Mouse (Mus musculus) MEL (cell line): ENCODE data around the gene Cchcr1. TPM values are rescaled to one million over a fixed set of nuclear protein-coding genes. Genes with fewer than 3 reads are reported as not detected.

ENCODE experiments used
- DNase-seq: peaks from one replicate; pipeline ENCODE4 v3.0.0; 2011; ENCODE audit warnings: low read depth, low spot score
- H3K27ac ChIP-seq: 2 replicates; pipeline ENCODE4 v1.5.1; 2012; ENCODE audit warnings: low read depth, mild to moderate bottlenecking, control low read depth, low read length, moderate library complexity; ENCODE audit not compliant: control insufficient read depth
- H3K27me3 ChIP-seq, 2 experiments: fragments of 150-350 bp in 1 of 2; sonication (generic) in 1 of 2; 2 replicates each; pipeline ENCODE4 v1.6.1; 2012; ENCODE audit warnings: low read length in 2 of 2, mild to moderate bottlenecking in 2 of 2, improper control_type of control experiment in 1 of 2, moderate library complexity in 1 of 2; ENCODE audit not compliant: insufficient read depth in 2 of 2, control insufficient read depth in 1 of 2
- H3K36me3 ChIP-seq, 2 experiments: 2 replicates each; pipeline ENCODE4 v1.6.1; 2012 to 2014; ENCODE audit warnings: low read length in 2 of 2, improper control_type of control experiment in 1 of 2, inconsistent platforms in 1 of 2, mild to moderate bottlenecking in 1 of 2; ENCODE audit not compliant: insufficient read depth in 2 of 2, control insufficient read depth in 1 of 2
- H3K4me1 ChIP-seq, 2 experiments: fragments of 150-350 bp in 1 of 2; sonication (generic) in 1 of 2; 2 replicates each; pipeline ENCODE4 v1.6.1; 2012; ENCODE audit warnings: low read length in 2 of 2, improper control_type of control experiment in 1 of 2, mild to moderate bottlenecking in 1 of 2; ENCODE audit not compliant: insufficient read depth in 2 of 2, control insufficient read depth in 1 of 2
- H3K4me3 ChIP-seq, 2 experiments: fragments of 150-350 bp in 1 of 2; sonication (generic) in 1 of 2; 2 replicates each; pipeline ENCODE4 v1.5.1; 2012; ENCODE audit warnings: low read depth in 2 of 2, low read length in 2 of 2, mild to moderate bottlenecking in 2 of 2, moderate library complexity in 2 of 2, control low read depth in 1 of 2, improper control_type of control experiment in 1 of 2; ENCODE audit not compliant: control insufficient read depth in 1 of 2, insufficient read depth in 1 of 2
- H3K79me2 ChIP-seq: 2 replicates; pipeline ENCODE4 v1.6.1; 2012; ENCODE audit warnings: mild to moderate bottlenecking, low read length, moderate library complexity; ENCODE audit not compliant: control insufficient read depth, poor library complexity, insufficient read depth
- H3K9ac ChIP-seq: 2 replicates; pipeline ENCODE4 v1.6.1; 2012; ENCODE audit warnings: low read depth, mild to moderate bottlenecking, control low read depth, low read length, moderate library complexity; ENCODE audit not compliant: control insufficient read depth, poor library complexity, severe bottlenecking
- H3K9me3 ChIP-seq: fragments of 150-350 bp; sonication (generic); replicated peaks from 2 replicates; pipeline ENCODE4 v1.6.1; 2012; ENCODE audit warnings: mild to moderate bottlenecking, low read length, improper control_type of control experiment, moderate library complexity; ENCODE audit not compliant: insufficient read depth
- CHD2 ChIP-seq: IDR thresholded peaks from 2 replicates; pipeline ENCODE4 v1.6.1; 2011; ENCODE audit warnings: low read length, improper control_type of control experiment
- CTCF ChIP-seq, 3 experiments: IDR thresholded peaks in 2 of 3; conservative IDR thresholded peaks in 1 of 3; 2 replicates each; pipeline ENCODE4 v1.5.1; 2011 to 2012; ENCODE audit warnings: low read length in 3 of 3, low read depth in 2 of 3, mild to moderate bottlenecking in 2 of 3, improper control_type of control experiment in 1 of 3, inconsistent platforms in 1 of 3, mixed read lengths in 1 of 3, moderate library complexity in 1 of 3; ENCODE audit not compliant: control insufficient read depth in 1 of 3, insufficient read depth in 1 of 3, poor library complexity in 1 of 3, severe bottlenecking in 1 of 3
- E2F4 ChIP-seq: IDR thresholded peaks from 2 replicates; pipeline ENCODE4 v1.6.1; 2011; ENCODE audit warnings: low read depth, low read length, improper control_type of control experiment, borderline replicate concordance
- ELF1 ChIP-seq: IDR thresholded peaks from 2 replicates; pipeline ENCODE4 v1.6.1; 2014; ENCODE audit warnings: low read depth, mild to moderate bottlenecking, inconsistent platforms, low read length, improper control_type of control experiment, moderate library complexity
- EP300 ChIP-seq, 2 experiments: IDR thresholded peaks; 2 replicates each; pipeline ENCODE4 v1.6.1; 2011; ENCODE audit warnings: improper control_type of control experiment in 2 of 2, low read length in 2 of 2, low read depth in 1 of 2, mild to moderate bottlenecking in 1 of 2
- GABPA ChIP-seq: IDR thresholded peaks from 2 replicates; pipeline ENCODE4 v1.6.1; 2012; ENCODE audit warnings: low read depth, mild to moderate bottlenecking, inconsistent platforms, low read length, improper control_type of control experiment, moderate library complexity
- GATA1 ChIP-seq: IDR thresholded peaks from 2 replicates; pipeline ENCODE4 v1.6.1; 2011; ENCODE audit warnings: low read depth, low read length, improper control_type of control experiment
- HCFC1 ChIP-seq: IDR thresholded peaks from 2 replicates; pipeline ENCODE4 v1.6.1; 2012; ENCODE audit warnings: low read depth, mild to moderate bottlenecking, inconsistent platforms, low read length, improper control_type of control experiment, moderate library complexity
- MAX ChIP-seq: IDR thresholded peaks from 2 replicates; pipeline ENCODE4 v1.6.1; 2011; ENCODE audit warnings: low read length, improper control_type of control experiment
- MAZ ChIP-seq: IDR thresholded peaks from 2 replicates; pipeline ENCODE4 v1.6.1; 2012; ENCODE audit warnings: low read depth, mild to moderate bottlenecking, inconsistent platforms, low read length, improper control_type of control experiment
- MEF2A ChIP-seq: IDR thresholded peaks from 2 replicates; pipeline ENCODE4 v1.6.1; 2014; ENCODE audit warnings: low read depth, mild to moderate bottlenecking, inconsistent platforms, low read length, improper control_type of control experiment; ENCODE audit not compliant: poor library complexity, insufficient replicate concordance, severe bottlenecking; ENCODE audit errors: extremely low read depth
- MXI1 ChIP-seq: IDR thresholded peaks from 2 replicates; pipeline ENCODE4 v1.6.1; 2011; ENCODE audit warnings: mild to moderate bottlenecking, low read depth, low read length, improper control_type of control experiment
- MYB ChIP-seq: IDR thresholded peaks from 2 replicates; pipeline ENCODE4 v1.6.1; 2011; ENCODE audit warnings: mild to moderate bottlenecking, low read depth, low read length, improper control_type of control experiment
- NRF1 ChIP-seq: IDR thresholded peaks from 2 replicates; pipeline ENCODE4 v1.6.1; 2014; ENCODE audit warnings: low read depth, mild to moderate bottlenecking, inconsistent platforms, low read length, improper control_type of control experiment, moderate library complexity; ENCODE audit not compliant: poor library complexity, insufficient read depth, severe bottlenecking
- POLR2A ChIP-seq, 2 experiments: IDR thresholded peaks; 2 replicates each; pipeline ENCODE4 v1.6.1; 2011 to 2012; ENCODE audit warnings: low read length in 2 of 2, mild to moderate bottlenecking in 2 of 2, control low read depth in 1 of 2, improper control_type of control experiment in 1 of 2, low read depth in 1 of 2, moderate library complexity in 1 of 2; ENCODE audit not compliant: control insufficient read depth in 1 of 2, insufficient read depth in 1 of 2, poor library complexity in 1 of 2
- RAD21 ChIP-seq: IDR thresholded peaks from 2 replicates; pipeline ENCODE4 v1.6.1; 2011; ENCODE audit warnings: mild to moderate bottlenecking, low read depth, low read length, improper control_type of control experiment
- SMC3 ChIP-seq: IDR thresholded peaks from 2 replicates; pipeline ENCODE4 v1.6.1; 2011; ENCODE audit warnings: low read depth, low read length, improper control_type of control experiment
- TAL1 ChIP-seq: IDR thresholded peaks from 2 replicates; pipeline ENCODE4 v1.6.1; 2012; ENCODE audit warnings: mild to moderate bottlenecking, inconsistent platforms, low read length, moderate library complexity, mixed read lengths
- TBP ChIP-seq: IDR thresholded peaks from 2 replicates; pipeline ENCODE4 v1.8.0; 2011; ENCODE audit warnings: low read depth, low read length, improper control_type of control experiment
- TCF12 ChIP-seq: IDR thresholded peaks from 2 replicates; pipeline ENCODE4 v1.6.1; 2014; ENCODE audit warnings: low read depth, mild to moderate bottlenecking, inconsistent platforms, low read length, improper control_type of control experiment, moderate library complexity
- USF1 ChIP-seq: IDR thresholded peaks from 2 replicates; pipeline ENCODE4 v1.6.1; 2014; ENCODE audit warnings: low read depth, mild to moderate bottlenecking, inconsistent platforms, low read length, improper control_type of control experiment, moderate library complexity
- ZMIZ1 ChIP-seq: IDR thresholded peaks from 2 replicates; pipeline ENCODE4 v1.6.1; 2012; ENCODE audit warnings: low read depth, mild to moderate bottlenecking, inconsistent platforms, low read length, improper control_type of control experiment, moderate library complexity
- polyA plus RNA-seq, 2 experiments: library from polyadenylated mRNA; stranded (reverse) in 1 of 2; unstranded in 1 of 2; fragments of >175 nt in 1 of 2; fragments of >200 nt in 1 of 2; gene quantifications; 2 replicates each; pipeline versions ENCODE4 v1.2.1 to v1.2.4; 2012; ENCODE audit warnings: low replicate concordance in 2 of 2, low read depth in 1 of 2; ENCODE audit not compliant: insufficient read length in 2 of 2, insufficient read depth in 1 of 2, missing spikeins in 1 of 2
- total RNA-seq: library from RNA; depleted of rRNA; stranded (reverse); fragments of 300-350 nt; gene quantifications from 2 replicates; pipeline ENCODE4 v1.2.3, GENCODE M21; 2012

Cchcr1 gene
- total and polyA plus RNA-seq, 3 experiments: 14.3 to 21.7 TPM; not detected in 1

- no peaks in the 10 kb centered on the region; a peak in 1 of 4 replicates for H3K27me3 ChIP-seq
- H3K9ac ChIP-seq: no peak overlapping the region
- 0 out of 4 replicates have a peak, but pooled peaks cover 0 to 2% of the 10 kb centered on the region in 2 experiments for H3K4me1 ChIP-seq
- H3K4me3 ChIP-seq: no peak overlapping the region
- no peak for TF ChIP-seq MAX
- no peak for TF ChIP-seq POLR2A (IDR thresholded peaks at IDR 0.05; ENCODE audit: control insufficient read depth in 1 of 2, insufficient read depth in 1 of 2, low read depth in 1 of 2, low read length in 2 of 2, poor library complexity in 1 of 2)
- no peak for TF ChIP-seq HCFC1
- TF ChIP-seq CHD2: no peak
- TF ChIP-seq MYB: no peak
- no peak for TF ChIP-seq ELF1
- no peak for TF ChIP-seq MAZ
- no peak for TF ChIP-seq TAL1
- no peak for TF ChIP-seq SMC3
- no peak for TF ChIP-seq GABPA
- no peak for TF ChIP-seq USF1
- no peak for TF ChIP-seq EP300 (IDR thresholded peaks at IDR 0.05; ENCODE audit: low read depth in 1 of 2, low read length in 2 of 2)
- no peak for TF ChIP-seq MEF2A
- TF ChIP-seq GATA1: no peak
- TF ChIP-seq E2F4: no peak
- TF ChIP-seq TBP: no peak
- no peak for TF ChIP-seq TCF12
- no peak for TF ChIP-seq NRF1
- H3K27ac ChIP-seq: no peak overlapping the region
- no peaks in the 10 kb centered on the region for H3K9me3 ChIP-seq
- no peak for DNase-seq
- no peaks in the 10 kb centered on the region for H3K79me2 ChIP-seq
- no peaks in the 10 kb centered on the region for H3K36me3 ChIP-seq
These were observed 14.1 kb upstream of the Cchcr1 start for GRCm38 (mm10) chr17:35502762-35503161.

GRCm38 (mm10) chr17:35503849-35504248, 13.1 kb upstream of the Cchcr1 start:
- H3K4me3 ChIP-seq: no peak overlapping the region
- H3K4me1 ChIP-seq: 0 out of 4 replicates have a peak, but pooled peaks cover 0 to 2% of the 10 kb centered on the region in 2 experiments
- H3K79me2 ChIP-seq: no peaks in the 10 kb centered on the region
- H3K9ac ChIP-seq: no peak overlapping the region
- no peaks in the 10 kb centered on the region; a peak in 1 of 4 replicates for H3K27me3 ChIP-seq
- H3K36me3 ChIP-seq: no peaks in the 10 kb centered on the region
- TF ChIP-seq MEF2A: no peak
- TF ChIP-seq ZMIZ1: no peak
- TF ChIP-seq NRF1: no peak
- TF ChIP-seq MAZ: no peak
- TF ChIP-seq CTCF (IDR thresholded peaks at IDR 0.05 in 2 of 3, conservative IDR thresholded peaks at IDR 0.05 in 1 of 3; ENCODE audit: control insufficient read depth in 1 of 3, insufficient read depth in 1 of 3, low read depth in 2 of 3, low read length in 3 of 3, poor library complexity in 1 of 3, severe bottlenecking in 1 of 3): no peak
- TF ChIP-seq MAX: no peak
- TF ChIP-seq RAD21: no peak
- no peak for TF ChIP-seq EP300 (IDR thresholded peaks at IDR 0.05; ENCODE audit: low read depth in 1 of 2, low read length in 2 of 2)
- TF ChIP-seq MXI1: no peak
- DNase-seq: no peak
- H3K27ac ChIP-seq: no peak overlapping the region
- H3K9me3 ChIP-seq: no peaks in the 10 kb centered on the region
